Mouse (Mus musculus) WW6 (cell line): ENCODE measurements at regions not wholly inside any gene's neighbourhood (a gene's known extent, or its start where the extent isn't known, plus 50 kb on each side); places are given as distances from the start of the nearest gene placed in this dataset.

Source experiments
- DNase-seq: peaks from one replicate; pipeline ENCODE4 v3.0.0-alpha.2; 2013; ENCODE audit warnings: low read depth, low spot score

GRCm38 (mm10) chr2:114968651-114969050, 313.9 kb upstream of the Dph6 start:
- DNase-seq = no peak

- no peak for DNase-seq
Observed at GRCm38 (mm10) chr2:114993419-114993818, 338.7 kb upstream of the Dph6 start.

- no peak for DNase-seq
Observed at GRCm38 (mm10) chr2:114993882-114994281, 339.1 kb upstream of the Dph6 start.

GRCm38 (mm10) chr2:114994691-114995347, 340.1 kb upstream of the Dph6 start:
- no peak for DNase-seq

GRCm38 (mm10) chr2:115013916-115014315, 359.2 kb upstream of the Dph6 start:
- no peak for DNase-seq

GRCm38 (mm10) chr2:115026777-115027176, 372.0 kb upstream of the Dph6 start:
- DNase-seq = no peak

- DNase-seq = no peak
Observed at GRCm38 (mm10) chr2:115031134-115031533, 376.4 kb upstream of the Dph6 start.

GRCm38 (mm10) chr2:115036205-115036604, 381.4 kb upstream of the Dph6 start:
- DNase-seq = no peak

- no peak for DNase-seq
Observed at GRCm38 (mm10) chr2:115042299-115042785, 387.6 kb upstream of the Dph6 start.

- no peak for DNase-seq
Observed at GRCm38 (mm10) chr2:115056327-115057070, 401.7 kb upstream of the Dph6 start.

GRCm38 (mm10) chr2:115057200-115057599, 402.4 kb upstream of the Dph6 start:
- no peak for DNase-seq

GRCm38 (mm10) chr2:115067489-115068163, 412.9 kb upstream of the Dph6 start:
- DNase-seq = no peak

GRCm38 (mm10) chr2:115069704-115070103, 414.9 kb upstream of the Dph6 start:
- DNase-seq = no peak

GRCm38 (mm10) chr2:115070123-115070522, 415.4 kb upstream of the Dph6 start:
- DNase-seq = no peak

GRCm38 (mm10) chr2:115070666-115071065, 415.9 kb upstream of the Dph6 start:
- DNase-seq = no peak

GRCm38 (mm10) chr2:115081563-115082291, 427.0 kb upstream of the Dph6 start:
- no peak for DNase-seq

- DNase-seq = no peak
Observed at GRCm38 (mm10) chr2:115082292-115082809, 427.6 kb upstream of the Dph6 start.

GRCm38 (mm10) chr2:115088421-115089120, 433.8 kb upstream of the Dph6 start:
- no peak for DNase-seq

GRCm38 (mm10) chr2:115090430-115091175, 435.8 kb upstream of the Dph6 start:
- DNase-seq = no peak

- no peak for DNase-seq
Observed at GRCm38 (mm10) chr2:115095351-115095750, 440.6 kb upstream of the Dph6 start.
